Mouse (Mus musculus) frontal cortex, postnatal 10 days (tissue): ENCODE data around the gene Stmn1.

Experiments used
- DNase-seq, 2 experiments: peaks; one replicate each; pipeline ENCODE4 v3.0.0; 2022; ENCODE audit warnings: low spot score in 2 of 2, mixed read lengths in 1 of 2

Gene Stmn1

GRCm38 (mm10) chr4:134468215-134468575, at the start of gene Stmn1:
Gene Stmn1, plus strand, starts transcription at chr4:134468320.
- peak; percentile 91 to 95 for DNase-seq

GRCm38 (mm10) chr4:134421971-134422370, 46.1 kb upstream of the Stmn1 start:
- DNase-seq, result no peak

GRCm38 (mm10) chr4:134423949-134424348, 44.2 kb upstream of the Stmn1 start:
- DNase-seq, result no peak

GRCm38 (mm10) chr4:134425088-134425487, 43.0 kb upstream of the Stmn1 start:
- no peak for DNase-seq

GRCm38 (mm10) chr4:134430381-134431004, 37.6 kb upstream of the Stmn1 start:
- DNase-seq, result peak; percentile 84 to 90

GRCm38 (mm10) chr4:134432686-134433360, 35.3 kb upstream of the Stmn1 start:
- DNase-seq, result no peak

GRCm38 (mm10) chr4:134436185-134436584, 31.9 kb upstream of the Stmn1 start:
- DNase-seq, result no peak

GRCm38 (mm10) chr4:134436659-134437058, 31.5 kb upstream of the Stmn1 start:
- no peak for DNase-seq

- no peak for DNase-seq
Observed at GRCm38 (mm10) chr4:134439119-134439518, 29.0 kb upstream of the Stmn1 start.

- no peak for DNase-seq
Observed at GRCm38 (mm10) chr4:134439919-134440318, 28.2 kb upstream of the Stmn1 start.

- no peak for DNase-seq
Observed at GRCm38 (mm10) chr4:134442216-134442615, 25.9 kb upstream of the Stmn1 start.

GRCm38 (mm10) chr4:134443589-134443988, 24.5 kb upstream of the Stmn1 start:
- no peak for DNase-seq

GRCm38 (mm10) chr4:134444949-134445348, 23.2 kb upstream of the Stmn1 start:
- DNase-seq, result peak in 1 of 2 experiments; percentile 47

GRCm38 (mm10) chr4:134445489-134445888, 22.6 kb upstream of the Stmn1 start:
- DNase-seq, result no peak

GRCm38 (mm10) chr4:134447966-134448365, 20.2 kb upstream of the Stmn1 start:
- no peak for DNase-seq

- peak in 1 of 2 experiments; percentile 52 for DNase-seq
Observed at GRCm38 (mm10) chr4:134449595-134450391, 18.3 kb upstream of the Stmn1 start.

GRCm38 (mm10) chr4:134450392-134451195, 17.5 kb upstream of the Stmn1 start:
- DNase-seq, result peak in 1 of 2 experiments; percentile 46

GRCm38 (mm10) chr4:134451484-134451883, 16.6 kb upstream of the Stmn1 start:
- DNase-seq, result no peak

GRCm38 (mm10) chr4:134453619-134454400, 14.3 kb upstream of the Stmn1 start:
- DNase-seq, result no peak

GRCm38 (mm10) chr4:134455310-134455709, 12.8 kb upstream of the Stmn1 start:
- DNase-seq, result no peak
